Mouse (Mus musculus) lung, postnatal 25 days (tissue): ENCODE data around the gene Zfp938.

Experiments
- DNase-seq: peaks from one replicate; pipeline ENCODE4 v3.0.0; 2022; ENCODE audit warnings: low spot score

Gene Zfp938

DNA sequence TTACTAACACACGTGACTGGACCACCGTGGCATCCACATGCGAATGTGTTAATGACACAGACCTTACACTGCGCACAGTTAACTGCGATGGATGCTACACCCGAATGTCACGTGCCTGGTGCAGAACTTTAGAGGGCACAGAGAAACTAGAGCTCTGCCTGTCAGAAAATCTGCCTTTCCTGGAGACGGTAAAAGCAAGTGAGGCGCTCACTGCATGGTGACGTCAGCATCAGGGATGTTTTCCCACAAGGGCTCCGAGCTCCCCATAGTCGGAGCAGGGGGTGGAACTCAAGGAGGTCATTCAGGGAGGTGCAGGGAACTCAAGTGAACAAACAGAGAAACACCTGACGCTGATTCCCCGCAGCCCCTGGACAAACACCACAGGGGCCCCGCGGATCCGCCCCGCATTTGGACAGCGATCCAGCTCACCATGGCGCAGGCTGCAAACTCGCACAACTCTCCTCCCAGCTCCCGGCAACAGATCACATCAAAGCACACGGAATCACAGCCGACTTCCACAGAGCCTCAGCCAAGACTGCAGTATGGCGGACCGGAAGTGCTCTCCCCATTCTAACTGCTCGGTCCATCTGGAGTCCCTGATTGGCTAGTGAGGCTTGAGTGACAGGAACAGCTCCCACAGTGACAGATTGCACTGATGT is at the start of gene Zfp938:
Gene Zfp938 (minus strand): TSS at position 539 of the 659 bp plus-strand sequence.
- peak; percentile 83 for DNase-seq

- DNase-seq, result no peak
These were observed 16.3 kb upstream of the Zfp938 start for GRCm38 (mm10) chr10:82257331-82257730.

DNA sequence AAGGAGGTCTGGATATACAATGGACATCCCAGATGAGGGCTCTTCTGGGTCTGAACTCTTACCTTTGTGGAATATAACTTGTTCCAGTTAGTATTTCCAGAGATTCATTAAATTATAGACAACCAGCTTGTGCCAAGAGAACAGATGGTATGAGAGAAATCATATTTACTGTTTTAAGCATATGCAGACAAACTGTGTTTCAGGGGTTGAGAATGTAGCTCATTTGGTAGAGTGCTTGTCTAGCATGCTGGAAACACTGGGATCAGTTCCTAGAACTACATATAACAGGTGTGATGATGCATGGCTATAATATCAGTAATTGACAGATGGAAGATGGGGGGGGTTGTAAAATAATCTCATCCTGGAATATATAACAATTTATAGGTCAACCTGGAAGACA is 3.9 kb upstream of the Zfp938 start:
- DNase-seq, result no peak

- no peak for DNase-seq
These were observed 315 bp upstream of the Zfp938 start for GRCm38 (mm10) chr10:82241401-82241788.

DNA sequence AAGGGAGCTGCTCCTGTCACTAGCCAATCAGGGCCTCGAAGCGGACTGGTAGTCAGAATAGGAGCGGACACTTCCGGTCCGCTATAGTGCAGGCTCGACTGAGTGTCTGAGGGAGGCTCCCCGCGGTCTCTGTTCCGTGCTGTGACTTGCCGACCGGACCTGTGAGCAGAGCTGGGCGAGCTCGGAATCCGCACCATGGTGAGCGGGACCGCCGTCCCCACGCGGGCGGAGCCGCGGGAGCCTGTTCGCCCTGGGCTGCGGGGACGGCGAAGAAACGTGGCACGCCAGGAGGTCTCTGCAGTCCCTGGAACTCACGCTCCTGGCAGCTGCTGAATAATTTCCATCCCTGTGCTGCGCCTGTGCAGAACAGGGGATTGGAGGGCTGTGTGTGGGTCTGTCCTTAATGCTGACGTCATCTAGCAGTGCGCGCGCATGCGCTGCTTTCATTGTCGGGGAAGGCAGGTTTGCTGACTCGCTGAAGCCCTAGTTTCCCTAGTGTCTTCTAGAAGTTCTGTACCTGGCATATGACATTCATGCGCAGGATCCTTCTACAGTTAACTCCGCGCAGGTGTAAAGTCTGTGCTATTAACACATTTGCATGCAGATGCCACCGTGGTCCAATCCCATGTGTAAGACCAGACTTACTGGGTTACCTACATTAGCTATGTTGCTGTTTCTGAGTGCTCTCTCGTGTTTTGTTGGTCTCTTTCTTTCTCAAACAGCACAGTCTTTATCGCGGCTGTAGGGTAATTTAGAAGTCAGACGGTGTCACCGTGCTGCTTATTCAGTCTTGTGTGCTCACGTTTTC is 62.6 kb downstream of the Zfp938 start:
- peak; percentile 75 for DNase-seq
